Mouse (Mus musculus) bone marrow macrophage, adult 2 months (primary cell): ENCODE results near the gene Lsm4. TPM values are rescaled to one million over a fixed set of nuclear protein-coding genes. Genes with fewer than 3 reads are reported as not detected.
A peak's percentile ranks its signal among the peaks of the same experiment; 100 is the strongest.

Source experiments
- H3K27ac ChIP-seq: 2 replicates; pipeline ENCODE4 v1.5.1; 2012; ENCODE audit warnings: low read depth, low read length; ENCODE audit not compliant: insufficient read depth
- H3K4me1 ChIP-seq: 2 replicates; pipeline ENCODE4 v1.6.1; 2012; ENCODE audit warnings: low read length; ENCODE audit not compliant: control insufficient read depth, insufficient read depth
- H3K4me3 ChIP-seq: 2 replicates; pipeline ENCODE4 v1.5.1; 2012; ENCODE audit warnings: mild to moderate bottlenecking, low read length, moderate library complexity; ENCODE audit not compliant: insufficient read depth
- CTCF ChIP-seq: IDR thresholded peaks from 2 replicates; pipeline ENCODE4 v1.5.1; 2012; ENCODE audit warnings: low read depth, mild to moderate bottlenecking, low read length, moderate library complexity
- POLR2A ChIP-seq: IDR thresholded peaks from 2 replicates; pipeline ENCODE4 v1.6.1; 2012; ENCODE audit warnings: mild to moderate bottlenecking, low read depth, low read length, borderline replicate concordance
- polyA plus RNA-seq: library from polyadenylated mRNA; stranded (reverse); fragments of >200 nt; gene quantifications from 2 replicates; pipeline ENCODE4 v1.2.4, GENCODE M21; 2012; ENCODE audit not compliant: missing spikeins, insufficient read depth, insufficient read length

The Lsm4 gene
- polyA plus RNA-seq, 1 experiment, result 65.9 TPM

DNA sequence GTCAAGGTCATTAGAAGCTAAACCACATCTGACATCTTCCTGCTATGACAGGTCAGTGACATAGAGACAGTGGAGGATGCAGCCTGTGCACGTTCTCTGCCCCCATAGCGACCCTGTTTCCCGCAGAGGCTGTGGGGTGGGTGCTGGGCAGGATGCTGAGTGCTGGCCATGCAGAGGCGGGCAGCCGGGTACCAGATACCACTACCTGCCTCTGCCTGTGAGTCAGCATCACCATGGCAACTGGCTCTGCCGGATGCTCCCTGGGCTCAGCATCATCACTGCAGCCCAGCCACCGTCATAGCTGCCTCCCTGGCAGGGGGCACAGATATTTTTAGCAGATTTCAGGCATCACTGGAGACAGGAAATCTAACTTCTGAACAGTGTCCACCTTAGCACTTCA is 11.2 kb downstream of the Lsm4 start:
- TF ChIP-seq POLR2A (no peak), CTCF (no peak)
- peaks cover 20% of the 10 kb centered on the region for H3K4me1 ChIP-seq
- no peak overlapping the region for H3K4me3 ChIP-seq
- no peak overlapping the region for H3K27ac ChIP-seq

DNA sequence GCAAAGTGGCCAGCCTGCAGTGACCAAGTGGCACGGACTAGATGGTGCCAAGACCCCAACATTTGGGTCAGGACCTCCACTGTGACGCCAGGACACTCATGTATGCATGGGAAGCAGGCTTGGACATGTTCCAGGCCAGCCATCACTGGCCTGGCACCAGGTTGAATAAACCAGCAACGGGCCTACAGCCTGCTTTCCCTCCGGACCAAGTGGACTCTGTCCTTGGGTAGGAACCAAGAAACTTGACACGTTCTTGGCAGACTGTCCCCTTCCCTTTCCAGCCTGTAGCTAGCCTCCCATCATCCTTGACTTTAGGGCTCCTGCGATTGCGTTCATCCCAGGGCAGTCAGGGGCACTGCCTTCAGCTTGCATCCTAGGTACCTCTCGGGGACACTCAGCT is 14.5 kb downstream of the Lsm4 start:
- Histone ChIP-seq H3K27ac (no peak overlapping the region), H3K4me3 (no peak overlapping the region), H3K4me1 (peaks cover 5% of the 10 kb centered on the region)
- TF ChIP-seq POLR2A (no peak), CTCF (no peak)

DNA sequence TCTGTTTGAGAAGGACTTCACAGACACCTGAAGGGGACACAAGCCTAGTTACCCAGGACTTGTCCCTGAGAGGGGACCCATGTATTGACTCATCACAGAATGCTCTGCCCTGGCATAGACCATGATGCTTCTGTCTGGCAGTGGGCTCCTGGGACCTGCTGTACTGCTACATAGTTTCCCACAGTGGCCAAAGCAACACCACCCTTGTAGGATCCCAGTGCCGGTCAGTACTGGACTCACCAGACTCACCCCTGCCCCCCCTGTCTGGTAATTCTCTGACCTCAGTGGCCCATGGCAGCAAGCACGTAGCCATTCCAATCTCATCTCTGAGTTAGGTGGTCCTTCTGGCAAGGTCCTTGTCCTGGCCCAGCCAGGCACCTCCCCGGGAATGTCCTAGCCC is 15.1 kb downstream of the Lsm4 start:
- peaks cover under 1% of the 10 kb centered on the region for H3K4me1 ChIP-seq
- TF ChIP-seq POLR2A (no peak), CTCF (no peak)
- H3K4me3 ChIP-seq, result no peak overlapping the region
- H3K27ac ChIP-seq, result no peak overlapping the region

DNA sequence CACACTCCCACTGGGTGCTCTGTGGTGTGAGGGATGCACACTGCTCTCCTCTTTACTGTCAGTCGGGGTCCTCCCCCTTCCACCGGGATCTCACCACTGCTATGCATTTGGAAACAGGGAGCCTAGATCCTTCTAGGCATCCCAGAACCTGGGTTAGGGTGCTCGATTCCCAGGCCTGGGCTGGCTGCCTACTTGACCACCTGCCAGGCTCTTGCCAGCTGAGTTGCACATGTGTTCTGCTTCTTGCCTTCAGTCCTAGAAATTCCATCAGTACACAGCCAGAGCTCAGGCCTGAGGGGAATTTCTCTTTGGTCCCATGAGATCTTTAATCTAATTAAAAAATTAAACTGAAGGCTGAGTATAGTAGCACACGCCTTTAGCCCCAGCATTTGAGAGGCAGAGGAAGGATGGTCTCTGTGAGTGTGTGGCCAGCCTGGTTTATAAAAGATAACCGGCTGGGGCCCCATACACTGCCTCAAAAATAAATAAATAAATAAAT is 16.9 kb downstream of the Lsm4 start:
- no peak overlapping the region for H3K27ac ChIP-seq
- TF ChIP-seq POLR2A (no peak), CTCF (no peak)
- no peak overlapping the region for H3K4me3 ChIP-seq
- peaks cover 10% of the 10 kb centered on the region for H3K4me1 ChIP-seq

DNA sequence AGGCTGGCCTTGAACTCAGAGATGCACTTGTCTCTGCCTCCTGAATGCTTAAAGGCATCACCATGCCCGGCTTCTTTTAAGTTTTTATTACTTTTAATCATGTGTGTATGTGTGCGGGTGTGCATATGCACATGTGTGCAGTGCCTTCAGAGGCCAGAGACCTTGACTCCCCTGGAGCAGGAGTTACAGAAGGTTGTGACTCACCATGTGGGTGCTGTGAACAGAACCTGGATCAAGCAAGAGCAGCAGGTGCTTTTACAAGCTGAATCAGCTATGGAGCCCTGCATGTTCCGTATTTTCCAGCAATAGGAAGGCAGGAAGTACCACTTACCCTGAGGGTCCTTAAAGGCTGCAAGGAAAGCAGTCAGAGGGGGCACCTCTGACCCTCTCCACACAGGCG is 18.2 kb downstream of the Lsm4 start:
- Histone ChIP-seq H3K27ac (no peak overlapping the region), H3K4me1 (peaks cover 21% of the 10 kb centered on the region), H3K4me3 (no peak overlapping the region)
- TF ChIP-seq POLR2A (no peak), CTCF (no peak)

DNA sequence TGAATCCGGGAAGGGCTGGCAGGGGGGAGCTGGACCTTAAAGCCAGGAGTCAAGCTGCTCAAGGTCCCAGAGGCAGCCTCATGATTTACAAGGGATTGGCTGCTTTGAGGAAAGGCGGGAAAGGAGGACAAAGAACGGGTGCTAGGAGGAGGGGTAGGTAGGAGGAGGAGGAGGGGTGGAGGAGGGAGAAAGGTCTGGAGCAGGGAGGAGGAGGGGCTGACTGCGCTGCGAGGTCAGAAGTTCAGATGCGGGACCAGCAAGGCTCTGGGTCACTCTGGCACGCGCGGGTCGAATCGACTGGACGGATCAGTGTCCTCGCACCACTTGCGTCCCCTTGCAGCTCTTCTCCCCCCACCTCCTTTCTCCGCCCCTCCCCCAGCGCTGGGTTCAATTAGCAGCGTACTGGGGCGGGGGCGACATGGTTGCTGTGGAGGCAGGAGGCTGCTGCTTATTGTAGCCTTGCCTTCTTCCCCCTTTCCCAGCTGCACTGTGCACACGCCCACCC is 18.7 kb downstream of the Lsm4 start:
- H3K27ac ChIP-seq, result no peak overlapping the region
- peaks cover 22% of the 10 kb centered on the region for H3K4me1 ChIP-seq
- H3K4me3 ChIP-seq, result no peak overlapping the region
- no peak for TF ChIP-seq CTCF
- TF ChIP-seq POLR2A, result no peak

DNA sequence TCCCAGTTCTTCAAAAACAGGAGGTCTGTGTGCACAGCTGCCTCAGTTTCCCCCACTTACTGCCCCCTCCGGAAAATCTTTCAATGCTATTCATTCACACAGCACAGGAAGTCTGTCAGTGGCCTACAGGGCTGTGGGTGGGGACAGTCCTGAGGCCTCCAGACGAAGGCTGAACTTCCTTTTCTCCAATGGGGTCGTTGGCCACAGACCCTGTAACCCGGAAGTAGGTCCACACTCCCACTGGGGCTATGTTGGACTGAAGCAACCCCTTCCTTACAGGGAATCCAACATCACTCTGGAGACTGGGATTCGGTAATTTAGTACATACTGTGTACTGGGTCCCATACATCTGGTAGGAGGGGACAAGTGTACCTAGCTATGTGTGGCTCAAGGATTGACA is 20.6 kb downstream of the Lsm4 start:
- no peak overlapping the region for H3K4me3 ChIP-seq
- peaks cover 35% of the 10 kb centered on the region for H3K4me1 ChIP-seq
- no peak overlapping the region for H3K27ac ChIP-seq
- TF ChIP-seq POLR2A (no peak), CTCF (no peak)

DNA sequence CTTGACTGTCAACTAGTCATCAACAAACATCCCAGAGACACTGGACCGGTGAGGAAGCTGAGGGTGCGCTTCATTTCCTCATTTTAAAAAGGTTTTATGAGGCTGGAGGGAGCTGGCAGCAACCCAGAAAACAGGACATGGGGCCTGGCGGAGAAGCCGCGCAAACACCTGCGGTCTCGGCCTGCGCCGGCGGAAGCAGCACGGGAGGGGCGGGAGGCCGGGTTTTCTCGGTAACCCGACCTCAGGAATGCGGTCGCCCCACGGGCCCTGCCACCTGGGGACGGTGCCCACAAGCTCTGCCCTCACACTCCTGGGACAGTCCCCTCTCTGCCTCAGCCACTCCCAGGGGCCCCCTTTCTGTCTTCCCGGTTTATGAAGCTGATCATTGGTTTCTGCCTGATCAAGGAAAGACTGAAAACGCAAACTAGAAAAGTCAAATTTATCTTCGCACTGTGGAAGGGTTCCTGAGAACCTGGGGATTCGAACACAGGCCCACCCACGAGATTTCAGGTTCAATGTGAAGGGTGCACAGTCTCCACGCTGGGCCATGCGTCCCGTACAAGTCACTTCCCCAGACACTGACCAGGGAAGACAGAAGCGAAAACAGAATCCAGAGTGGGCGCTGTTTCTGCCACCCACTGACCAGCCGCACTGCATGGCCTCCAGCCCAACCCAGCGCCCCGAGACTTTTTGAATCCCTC is 22.4 kb downstream of the Lsm4 start:
- Histone ChIP-seq H3K4me3 (no peak overlapping the region), H3K27ac (no peak overlapping the region; the same call in 1 of the 2 replicates), H3K4me1 (peaks cover 35% of the 10 kb centered on the region)
- TF ChIP-seq POLR2A (no peak), CTCF (no peak)

DNA sequence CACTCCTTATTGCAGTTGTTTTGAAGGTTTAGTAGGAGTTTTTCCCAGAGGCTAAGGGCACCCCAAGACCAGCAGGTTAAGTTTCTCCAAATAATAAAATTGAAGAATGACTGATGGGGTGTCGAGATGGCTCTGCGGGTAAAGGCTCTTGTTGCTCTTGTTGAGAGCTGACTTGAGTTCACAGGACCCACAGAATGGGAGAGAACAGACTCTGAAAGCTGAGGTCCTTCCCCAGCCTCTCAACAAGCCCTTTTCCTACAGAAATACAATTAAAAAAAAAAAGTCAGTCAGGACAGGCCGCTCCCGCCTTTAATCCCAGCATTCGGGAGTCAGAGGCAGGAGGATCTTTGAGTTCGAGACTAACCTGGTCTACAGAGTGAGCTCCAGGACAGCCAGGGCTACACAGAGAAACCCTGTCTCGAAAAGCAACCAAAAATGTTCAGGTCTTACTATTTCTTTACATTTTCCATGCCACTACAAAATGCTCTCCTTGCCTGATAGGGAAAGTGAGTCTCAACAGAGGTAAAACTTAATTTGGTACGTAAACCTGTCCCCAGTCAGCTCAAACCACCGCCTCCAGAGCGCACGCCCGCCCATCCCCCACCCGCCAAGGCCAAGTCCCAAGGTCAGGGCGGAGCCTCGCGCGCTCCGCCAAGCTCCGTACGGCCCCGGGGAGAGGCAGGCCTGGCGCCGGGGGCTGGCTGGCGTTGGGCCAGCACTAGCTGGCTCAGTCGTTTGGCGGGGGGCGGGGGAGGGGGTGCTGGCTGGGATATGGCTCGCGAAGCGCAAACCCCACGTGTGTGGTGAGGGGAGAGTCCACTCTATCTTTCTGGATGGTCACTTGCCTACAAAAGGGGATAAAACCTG is 23.2 kb downstream of the Lsm4 start:
- peak overlapping the region; percentile 32; the same call in 1 of the 2 replicates for H3K27ac ChIP-seq
- TF ChIP-seq POLR2A (no peak), CTCF (no peak)
- peaks cover 40% of the 10 kb centered on the region for H3K4me1 ChIP-seq
- no peak overlapping the region for H3K4me3 ChIP-seq

DNA sequence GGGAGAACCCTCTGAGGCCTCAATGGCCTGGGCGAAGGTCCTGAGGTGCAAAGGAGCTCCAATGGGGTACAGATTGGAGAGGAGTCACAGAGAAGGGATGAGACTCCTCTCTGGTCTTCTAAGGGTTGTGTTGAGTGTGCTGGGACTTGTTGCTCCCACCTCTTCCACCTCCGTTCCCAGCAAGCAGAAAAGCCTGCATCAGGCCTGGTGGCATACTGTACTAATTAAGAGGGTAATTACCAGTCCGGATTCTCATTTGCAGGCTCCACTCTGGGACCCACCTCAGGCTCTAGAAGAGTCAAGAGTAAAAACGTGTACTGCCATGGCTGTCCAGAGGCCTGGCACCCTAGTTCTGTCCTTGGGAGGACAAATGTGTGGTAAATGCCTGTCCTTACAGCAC is 23.9 kb downstream of the Lsm4 start:
- H3K4me1 ChIP-seq, result peaks cover 42% of the 10 kb centered on the region
- TF ChIP-seq CTCF (no peak), POLR2A (no peak)

More for the DNA sequence above, 23.9 kb downstream of the Lsm4 start:
- H3K4me3 ChIP-seq, result no peak overlapping the region
- no peak overlapping the region for H3K27ac ChIP-seq
